Mouse (Mus musculus): ENCODE results near the gene Auts2. TPM values are rescaled to one million over a fixed set of nuclear protein-coding genes. Genes with fewer than 3 reads are reported as not detected.

The Auts2 gene
- polyA plus RNA-seq, 1 experiment from 2014 or later = 80.6 TPM

DNA sequence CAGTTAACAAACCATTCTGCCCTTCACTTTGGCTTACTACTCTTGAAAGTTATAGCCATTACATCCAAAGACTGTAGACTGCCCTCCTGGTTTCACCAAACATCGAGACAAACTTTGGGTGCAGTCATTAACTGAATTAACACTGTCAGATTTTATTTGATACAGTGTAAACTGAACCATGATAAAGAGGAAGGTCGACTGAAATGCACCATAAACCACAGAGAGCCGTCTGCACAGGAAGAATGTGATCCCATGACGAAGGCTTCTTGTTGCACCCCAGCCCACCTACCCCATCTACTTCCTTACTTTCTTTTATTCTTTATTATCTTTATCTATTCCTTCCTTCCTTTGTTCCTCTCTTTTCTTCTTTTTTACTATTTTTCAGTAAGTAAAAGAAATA lies 412.6 kb downstream of the Auts2 start:
- H3K36me3 ChIP-seq = no peaks in the 10 kb centered on the region
- H3K27me3 ChIP-seq = no peaks in the 10 kb centered on the region
- peaks cover 8% of the 10 kb centered on the region; the same call in 1 of the 2 replicates for H3K4me1 ChIP-seq
- 72% methylated on average over 4 of the region's 4 CpGs for WGBS
- no peak overlapping the region for H3K4me2 ChIP-seq (replicated peaks)
- H3K9ac ChIP-seq (replicated peaks) = no peak overlapping the region
- H3K4me3 ChIP-seq = no peak overlapping the region
- H3K27ac ChIP-seq (replicated peaks) = no peak overlapping the region
- no peak for ATAC-seq (ENCODE audit: low FRiP score, low read depth)
- H3K9me3 ChIP-seq = no peaks in the 10 kb centered on the region

GRCm38 (mm10) chr5:132126626-132127025 lies 416.5 kb downstream of the Auts2 start:
- Histone ChIP-seq H3K9me3 (no peaks in the 10 kb centered on the region), H3K36me3 (no peaks in the 10 kb centered on the region), H3K4me3 (no peak overlapping the region), H3K27ac (replicated peaks) (no peak overlapping the region), H3K9ac (replicated peaks) (no peak overlapping the region), H3K27me3 (no peaks in the 10 kb centered on the region), H3K4me2 (replicated peaks) (no peak overlapping the region), H3K4me1 (peaks cover 8% of the 10 kb centered on the region; the same call in 1 of the 2 replicates)
- 79% methylated on average over 12 of the region's 12 CpGs for WGBS
- no peak for ATAC-seq (ENCODE audit: low FRiP score, low read depth)

DNA sequence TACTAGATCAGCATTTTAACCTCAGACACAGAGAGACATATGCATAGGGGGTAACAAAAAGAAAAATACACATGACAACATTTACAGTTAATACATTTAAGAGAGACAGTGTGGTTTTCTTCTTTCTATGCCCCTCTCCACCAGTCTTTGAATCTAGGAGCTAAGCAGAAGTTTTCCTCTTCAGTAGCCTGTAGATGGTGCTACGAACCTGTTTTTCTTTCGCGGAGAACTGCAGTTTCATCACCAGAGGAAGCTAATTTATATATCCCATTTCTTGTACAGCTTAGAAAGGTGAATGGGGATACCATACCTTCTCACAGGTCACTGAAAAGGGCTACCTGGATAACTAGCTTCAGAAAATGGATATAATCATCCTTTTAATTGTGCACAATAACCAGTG lies 427.5 kb downstream of the Auts2 start:
- no peak overlapping the region for H3K4me2 ChIP-seq (replicated peaks)
- ATAC-seq (ENCODE audit: low FRiP score, low read depth) = no peak
- 0 out of 2 replicates have a peak, but pooled peaks cover 2% of the 10 kb centered on the region for H3K4me1 ChIP-seq
- H3K9me3 ChIP-seq = no peaks in the 10 kb centered on the region
- no peaks in the 10 kb centered on the region for H3K27me3 ChIP-seq
- no peaks in the 10 kb centered on the region for H3K36me3 ChIP-seq
- WGBS = 70% methylated on average over 3 of the region's 3 CpGs
- H3K4me3 ChIP-seq = no peak overlapping the region
- no peak overlapping the region for H3K9ac ChIP-seq (replicated peaks)
- no peak overlapping the region for H3K27ac ChIP-seq (replicated peaks)

DNA sequence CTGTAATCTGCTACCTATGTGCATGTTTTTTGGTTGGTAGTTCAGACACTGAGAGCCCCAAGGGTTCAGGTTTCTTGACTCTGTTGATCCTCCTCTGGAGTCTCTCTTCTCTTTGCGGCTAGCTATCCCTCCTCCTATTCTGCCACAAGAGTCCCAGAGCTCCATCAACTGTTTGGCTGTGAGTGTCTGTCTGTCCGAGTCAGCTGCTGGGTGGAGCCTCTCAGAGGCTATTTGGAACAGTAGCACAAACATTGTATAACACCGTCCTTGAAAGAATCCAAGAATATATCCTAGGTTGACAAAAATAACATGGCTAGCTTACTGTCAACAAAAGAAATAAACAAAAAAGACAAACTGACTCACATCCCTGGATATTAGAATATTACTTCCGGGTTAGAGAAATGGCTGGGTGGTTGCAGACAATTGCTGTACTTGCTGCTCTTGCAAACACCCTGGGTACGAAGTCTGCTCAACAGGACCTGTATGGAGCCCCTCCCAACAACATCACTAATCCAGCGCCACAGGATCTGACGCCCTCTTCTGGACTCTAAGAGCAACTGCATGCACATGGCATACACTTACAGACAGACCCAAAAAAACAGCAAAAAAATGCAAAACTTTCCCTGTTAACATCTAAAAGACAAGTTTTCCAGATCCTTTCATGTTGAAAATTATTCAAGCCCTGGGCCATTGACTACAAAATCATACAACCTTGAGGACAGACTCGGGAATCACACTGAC lies 428.4 kb downstream of the Auts2 start:
- WGBS = 69% methylated on average over 8 of the region's 8 CpGs
- Histone ChIP-seq H3K9ac (replicated peaks) (no peak overlapping the region), H3K9me3 (no peaks in the 10 kb centered on the region), H3K4me3 (no peak overlapping the region), H3K27ac (replicated peaks) (no peak overlapping the region), H3K4me1 (0 out of 2 replicates have a peak, but pooled peaks cover 2% of the 10 kb centered on the region), H3K36me3 (no peaks in the 10 kb centered on the region), H3K4me2 (replicated peaks) (no peak overlapping the region), H3K27me3 (no peaks in the 10 kb centered on the region)
- ATAC-seq (ENCODE audit: low FRiP score, low read depth) = no peak

DNA sequence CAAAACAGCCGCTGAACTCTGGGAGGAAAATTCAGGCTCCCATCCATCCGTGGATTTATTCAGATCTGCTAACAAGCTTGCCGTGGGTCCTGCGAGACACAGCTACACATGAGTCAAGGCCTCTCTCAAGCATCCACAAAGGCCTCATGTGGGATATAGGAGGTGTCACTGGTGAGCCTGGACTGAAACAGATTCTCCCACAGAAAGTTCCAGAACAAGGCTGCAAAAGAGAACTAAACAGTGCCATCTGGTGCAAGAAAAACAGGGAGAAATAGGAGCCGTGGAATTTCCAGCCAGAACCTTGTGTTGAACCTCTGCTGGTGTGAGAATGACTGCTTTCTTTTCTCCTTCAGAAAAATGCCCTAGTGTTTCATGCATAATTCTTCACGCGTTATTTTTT lies 429.7 kb downstream of the Auts2 start:
- WGBS = 73% methylated on average over 7 of the region's 7 CpGs
- Histone ChIP-seq H3K4me3 (no peak overlapping the region), H3K9me3 (no peaks in the 10 kb centered on the region), H3K9ac (replicated peaks) (no peak overlapping the region), H3K27me3 (no peaks in the 10 kb centered on the region), H3K36me3 (no peaks in the 10 kb centered on the region), H3K4me2 (replicated peaks) (no peak overlapping the region), H3K27ac (replicated peaks) (no peak overlapping the region; the same call in 1 of the 2 replicates), H3K4me1 (0 out of 2 replicates have a peak, but pooled peaks cover 2% of the 10 kb centered on the region)
- no peak for ATAC-seq (ENCODE audit: low FRiP score, low read depth)

GRCm38 (mm10) chr5:132112666-132113065 lies 430.5 kb downstream of the Auts2 start:
- H3K27me3 ChIP-seq = no peaks in the 10 kb centered on the region
- 95% methylated on average over 7 of the region's 7 CpGs for WGBS

GRCm38 (mm10) chr5:132102426-132102825 lies 440.7 kb downstream of the Auts2 start:
- Histone ChIP-seq H3K9me3 (no peaks in the 10 kb centered on the region), H3K4me2 (replicated peaks) (no peak overlapping the region), H3K4me3 (no peak overlapping the region), H3K4me1 (peaks cover 12% of the 10 kb centered on the region), H3K9ac (replicated peaks) (no peak overlapping the region), H3K27me3 (no peaks in the 10 kb centered on the region), H3K27ac (replicated peaks) (no peak overlapping the region), H3K36me3 (no peaks in the 10 kb centered on the region)
- WGBS = 88% methylated on average over 4 of the region's 4 CpGs
- ATAC-seq (ENCODE audit: low FRiP score, low read depth) = no peak

More at GRCm38 (mm10) chr5:132112666-132113065, 430.5 kb downstream of the Auts2 start:
- H3K4me2 ChIP-seq (replicated peaks) = no peak overlapping the region
- no peak overlapping the region for H3K9ac ChIP-seq (replicated peaks)
- no peaks in the 10 kb centered on the region for H3K9me3 ChIP-seq
- 0 out of 2 replicates have a peak, but pooled peaks cover 2% of the 10 kb centered on the region for H3K4me1 ChIP-seq
- ATAC-seq (ENCODE audit: low FRiP score, low read depth) = no peak
- no peak overlapping the region for H3K27ac ChIP-seq (replicated peaks)
- no peaks in the 10 kb centered on the region for H3K36me3 ChIP-seq
- H3K4me3 ChIP-seq = no peak overlapping the region

GRCm38 (mm10) chr5:132098461-132098860 lies 444.7 kb downstream of the Auts2 start:
- ATAC-seq (ENCODE audit: low FRiP score, low read depth) = no peak
- Histone ChIP-seq H3K27ac (replicated peaks) (0 out of 2 replicates have a peak overlapping the region, but pooled peaks have one; percentile 7), H3K4me1 (peaks cover 11% of the 10 kb centered on the region), H3K4me3 (no peak overlapping the region), H3K36me3 (no peaks in the 10 kb centered on the region), H3K9me3 (no peaks in the 10 kb centered on the region), H3K4me2 (replicated peaks) (no peak overlapping the region), H3K27me3 (peaks cover 6% of the 10 kb centered on the region; the same call in 1 of the 2 replicates), H3K9ac (replicated peaks) (0 out of 2 replicates have a peak overlapping the region, but pooled peaks have one; percentile 6)
- WGBS = 13% methylated on average over 3 of the region's 3 CpGs

DNA sequence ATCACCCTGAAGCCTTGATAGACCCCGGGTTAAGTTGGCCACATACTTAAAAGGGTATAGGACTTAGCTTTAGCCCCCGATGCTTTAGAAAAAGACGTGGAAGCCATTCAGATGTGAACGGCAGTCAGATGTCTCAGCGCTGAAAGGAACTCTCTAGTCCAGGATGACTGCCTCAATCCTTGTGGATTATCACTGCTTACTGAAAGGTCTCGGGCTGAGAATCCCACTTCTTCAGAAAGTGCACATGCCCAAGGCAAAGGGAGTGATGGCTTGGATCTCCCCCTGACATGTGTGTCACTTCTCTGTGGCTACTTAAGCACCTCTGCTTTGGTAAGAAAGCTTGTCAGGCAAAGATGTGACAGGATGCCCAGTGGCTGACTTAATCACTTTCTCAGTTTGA lies 450.4 kb downstream of the Auts2 start:
- H3K4me2 ChIP-seq (replicated peaks) = no peak overlapping the region
- no peaks in the 10 kb centered on the region for H3K9me3 ChIP-seq
- peaks cover 6% of the 10 kb centered on the region; the same call in 1 of the 2 replicates for H3K27me3 ChIP-seq
- no peak overlapping the region for H3K27ac ChIP-seq (replicated peaks)
- no peak overlapping the region for H3K4me3 ChIP-seq
- no peak for ATAC-seq (ENCODE audit: low FRiP score, low read depth)
- no peaks in the 10 kb centered on the region for H3K36me3 ChIP-seq
- H3K9ac ChIP-seq (replicated peaks) = no peak overlapping the region
- WGBS = 14% methylated on average over 6 of the region's 6 CpGs
- H3K4me1 ChIP-seq = peaks cover 22% of the 10 kb centered on the region

DNA sequence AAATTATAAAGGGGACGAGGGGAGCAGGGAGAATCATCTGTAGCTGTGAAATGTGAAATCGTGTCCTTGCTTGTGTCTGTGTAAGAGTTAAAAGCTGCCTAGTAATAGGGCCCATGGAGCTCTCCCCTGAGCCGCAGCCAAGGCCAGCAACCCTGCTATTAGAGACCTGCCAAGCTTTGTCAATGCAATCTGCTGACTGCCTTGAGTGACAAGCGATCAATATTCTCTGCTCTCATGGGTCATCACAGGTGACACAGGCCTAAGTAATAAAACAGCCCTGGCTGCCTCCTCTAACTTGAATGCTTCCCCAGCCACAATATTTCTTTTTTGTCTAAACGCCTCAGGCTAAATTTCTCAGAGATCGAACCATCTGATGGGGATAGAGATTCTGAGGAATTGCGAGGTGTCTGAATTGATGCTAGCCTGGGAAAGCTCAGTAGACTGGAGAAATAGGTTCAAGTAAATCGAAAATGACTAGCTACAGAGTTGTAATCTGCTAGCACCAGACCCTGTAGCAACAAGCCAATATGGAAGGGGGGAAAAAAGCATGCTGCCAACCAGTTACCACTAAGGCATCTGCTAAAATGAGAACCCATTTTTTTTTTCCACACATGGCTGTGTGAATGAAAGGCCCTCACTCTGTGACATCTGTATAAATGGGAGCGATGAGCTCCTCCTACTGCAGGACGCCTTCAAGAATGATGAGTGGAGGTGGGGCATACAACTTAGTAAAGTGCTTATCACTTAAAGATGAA lies 453.5 kb downstream of the Auts2 start:
- Histone ChIP-seq H3K27ac (replicated peaks) (0 out of 2 replicates have a peak overlapping the region, but pooled peaks have one; percentile 46), H3K4me1 (peaks cover 19% of the 10 kb centered on the region), H3K4me2 (replicated peaks) (no peak overlapping the region), H3K27me3 (peaks cover 6% of the 10 kb centered on the region; the same call in 1 of the 2 replicates), H3K36me3 (no peaks in the 10 kb centered on the region), H3K9me3 (no peaks in the 10 kb centered on the region), H3K4me3 (no peak overlapping the region), H3K9ac (replicated peaks) (no peak overlapping the region)
- 71% methylated on average over 10 of the region's 10 CpGs for WGBS
- no peak for ATAC-seq (ENCODE audit: low FRiP score, low read depth)

DNA sequence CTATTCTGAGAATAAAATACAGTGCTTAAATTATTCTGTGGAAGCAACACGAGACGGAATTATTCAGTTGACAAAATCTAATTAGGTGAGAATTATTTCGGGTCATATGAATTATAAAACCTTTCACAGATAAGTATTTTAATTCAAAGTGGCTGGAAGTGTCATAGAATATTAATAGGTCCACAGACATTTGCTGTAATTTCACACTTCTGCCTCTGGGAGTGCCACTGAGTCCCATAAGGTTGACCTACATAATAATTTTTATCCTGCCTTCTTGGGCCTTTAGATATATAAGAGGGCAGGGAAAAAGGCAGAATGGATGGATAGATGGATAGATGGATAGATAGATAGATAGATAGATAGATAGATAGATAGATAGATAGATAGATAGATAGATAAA lies 454.6 kb downstream of the Auts2 start:
- ATAC-seq (ENCODE audit: low FRiP score, low read depth) = no peak
- Histone ChIP-seq H3K27me3 (no peaks in the 10 kb centered on the region), H3K27ac (replicated peaks) (no peak overlapping the region), H3K4me2 (replicated peaks) (no peak overlapping the region), H3K9ac (replicated peaks) (no peak overlapping the region), H3K36me3 (no peaks in the 10 kb centered on the region), H3K4me3 (no peak overlapping the region), H3K9me3 (no peaks in the 10 kb centered on the region), H3K4me1 (peaks cover 19% of the 10 kb centered on the region)
- WGBS = 90% methylated on average over 3 of the region's 3 CpGs

GRCm38 (mm10) chr5:132083753-132084326 lies 459.3 kb downstream of the Auts2 start:
- Histone ChIP-seq H3K4me1 (no peaks in the 10 kb centered on the region), H3K4me3 (no peak overlapping the region), H3K4me2 (replicated peaks) (no peak overlapping the region), H3K9me3 (no peaks in the 10 kb centered on the region), H3K9ac (replicated peaks) (no peak overlapping the region), H3K36me3 (no peaks in the 10 kb centered on the region), H3K27ac (replicated peaks) (no peak overlapping the region), H3K27me3 (no peaks in the 10 kb centered on the region; the same call in 1 of the 2 replicates)
- no peak for ATAC-seq (ENCODE audit: low FRiP score, low read depth)
- WGBS = 35% methylated on average over 8 of the region's 8 CpGs
